Mouse (Mus musculus): ENCODE results near the gene Bdkrb2.

The Bdkrb2 gene

GRCm38 (mm10) chr12:105546538-105546937 lies 16.5 kb upstream of the Bdkrb2 start:
- DNase-seq (ENCODE audit: low spot score in 2 of 2) = no peak

GRCm38 (mm10) chr12:105547151-105547550 lies 15.9 kb upstream of the Bdkrb2 start:
- no peak for DNase-seq (ENCODE audit: low spot score in 2 of 2)

- DNase-seq (ENCODE audit: low spot score in 2 of 2) = no peak
Observed at GRCm38 (mm10) chr12:105548001-105548400, 15.0 kb upstream of the Bdkrb2 start.

GRCm38 (mm10) chr12:105548881-105549280 lies 14.1 kb upstream of the Bdkrb2 start:
- no peak for DNase-seq (ENCODE audit: low spot score in 2 of 2)

- no peak for DNase-seq (ENCODE audit: low spot score in 2 of 2)
Observed at GRCm38 (mm10) chr12:105549835-105550802, 12.9 kb upstream of the Bdkrb2 start.

GRCm38 (mm10) chr12:105551551-105551989 lies 11.5 kb upstream of the Bdkrb2 start:
- DNase-seq (ENCODE audit: low spot score in 2 of 2) = no peak

- DNase-seq (ENCODE audit: low spot score in 2 of 2) = no peak
Observed at GRCm38 (mm10) chr12:105554151-105554772, 8.8 kb upstream of the Bdkrb2 start.

GRCm38 (mm10) chr12:105555172-105555571 lies 7.9 kb upstream of the Bdkrb2 start:
- no peak for DNase-seq (ENCODE audit: low spot score in 2 of 2)

- no peak for DNase-seq (ENCODE audit: low spot score in 2 of 2)
Observed at GRCm38 (mm10) chr12:105557250-105557925, 5.6 kb upstream of the Bdkrb2 start.

GRCm38 (mm10) chr12:105561007-105561534 lies 2.0 kb upstream of the Bdkrb2 start:
- DNase-seq (ENCODE audit: low spot score in 2 of 2) = no peak

- no peak for DNase-seq (ENCODE audit: low spot score in 2 of 2)
Observed at GRCm38 (mm10) chr12:105562056-105562820, 788 bp upstream of the Bdkrb2 start.

GRCm38 (mm10) chr12:105563726-105564275 lies 775 bp downstream of the Bdkrb2 start:
- no peak for DNase-seq (ENCODE audit: low spot score in 2 of 2)

GRCm38 (mm10) chr12:105565221-105565620 lies 2.2 kb downstream of the Bdkrb2 start:
- DNase-seq (ENCODE audit: low spot score in 2 of 2) = no peak

GRCm38 (mm10) chr12:105571867-105572266 lies 8.8 kb downstream of the Bdkrb2 start:
- no peak for DNase-seq (ENCODE audit: low spot score in 2 of 2)

GRCm38 (mm10) chr12:105572622-105573021 lies 9.6 kb downstream of the Bdkrb2 start:
- DNase-seq (ENCODE audit: low spot score in 2 of 2) = no peak

- DNase-seq (ENCODE audit: low spot score in 2 of 2) = no peak
Observed at GRCm38 (mm10) chr12:105574356-105574755, 11.3 kb downstream of the Bdkrb2 start.

GRCm38 (mm10) chr12:105580490-105580889 lies 17.5 kb downstream of the Bdkrb2 start:
- DNase-seq (ENCODE audit: low spot score in 2 of 2) = no peak

- no peak for DNase-seq (ENCODE audit: low spot score in 2 of 2)
Observed at GRCm38 (mm10) chr12:105582486-105582885, 19.5 kb downstream of the Bdkrb2 start.

- DNase-seq (ENCODE audit: low spot score in 2 of 2) = no peak
Observed at GRCm38 (mm10) chr12:105583484-105583883, 20.5 kb downstream of the Bdkrb2 start.

- peak; percentile 26 to 67 for DNase-seq (ENCODE audit: low spot score in 2 of 2)
Observed at GRCm38 (mm10) chr12:105584851-105585250, 21.8 kb downstream of the Bdkrb2 start.

GRCm38 (mm10) chr12:105587526-105587925 lies 24.5 kb downstream of the Bdkrb2 start:
- DNase-seq (ENCODE audit: low spot score in 2 of 2) = no peak

Measured in spleen, postnatal 10 days (tissue).